Mouse (Mus musculus) adrenal gland, postnatal 14 days (tissue): Measurements from ENCODE around the gene Trmu. TPM values are rescaled to one million over a fixed set of nuclear protein-coding genes. Genes with fewer than 3 reads are reported as not detected.

Experiments used
- DNase-seq: peaks from one replicate; pipeline ENCODE4 v3.0.0; 2021; ENCODE audit warnings: mixed read lengths
- total RNA-seq: library from RNA; stranded (reverse); gene quantifications from 2 replicates; pipeline ENCODE4 v1.2.3, GENCODE M21; 2021

Gene Trmu
- total RNA-seq, 1 experiment from 2014 or later = 32.1 TPM

DNA sequence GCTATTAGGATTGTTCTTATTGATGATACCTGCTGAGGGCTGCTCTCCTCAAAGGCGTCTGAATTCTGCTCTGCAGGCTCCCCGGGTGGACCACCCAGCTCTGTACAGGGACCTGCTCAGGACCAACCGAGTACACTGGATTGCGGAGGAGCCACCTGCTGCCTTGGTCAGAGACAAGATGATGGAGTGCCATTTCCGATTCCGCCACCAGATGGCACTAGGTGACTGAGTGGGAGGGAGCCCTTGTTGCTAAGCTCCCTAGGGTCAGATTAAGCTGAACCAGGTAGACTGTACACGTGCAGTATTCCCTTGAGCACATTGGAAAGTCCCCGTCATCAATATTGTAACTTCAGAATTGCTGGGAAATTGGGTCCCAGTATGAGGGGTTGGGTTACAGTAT lies 17.2 kb downstream of the Trmu start:
- peak; percentile 88 for DNase-seq

DNA sequence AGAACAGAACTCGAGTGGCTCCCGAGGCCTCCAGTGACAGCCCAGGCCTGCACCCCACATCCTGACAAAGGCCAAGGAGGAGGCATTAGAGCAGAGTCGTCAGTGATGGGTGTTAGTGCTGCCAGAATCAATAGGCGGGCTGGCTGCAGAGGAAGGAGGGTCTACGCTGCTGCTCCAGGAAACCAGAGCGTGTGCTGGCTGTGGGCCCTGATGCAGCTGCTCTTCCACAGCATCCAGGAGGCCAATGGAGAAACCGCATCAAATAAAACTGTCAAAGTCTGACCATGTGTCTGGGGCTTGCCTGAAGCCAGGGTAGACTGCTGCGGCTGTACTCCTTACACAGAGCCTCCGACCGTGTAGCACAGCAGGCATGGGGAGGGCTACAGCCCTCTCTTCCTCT lies 18.0 kb downstream of the Trmu start:
- no peak for DNase-seq

DNA sequence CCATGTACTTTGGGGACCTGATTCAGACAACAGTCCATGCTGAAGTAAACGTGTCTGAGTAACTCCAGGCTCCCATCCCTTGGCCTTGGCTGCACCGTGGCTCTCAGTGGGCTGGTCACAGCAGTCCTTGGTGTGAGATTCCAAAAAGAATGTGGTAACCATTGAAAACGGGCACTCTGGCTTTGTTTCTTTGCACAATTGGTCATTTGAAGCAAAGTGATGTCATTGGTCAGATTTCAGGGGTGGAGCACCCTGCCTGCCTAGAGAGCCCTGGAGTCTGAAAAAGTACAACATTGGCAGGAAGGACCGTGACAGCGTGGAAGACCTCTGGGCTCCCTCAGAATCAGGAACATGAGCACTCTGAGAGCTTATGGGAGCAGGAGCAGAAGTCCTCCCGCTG lies 20.3 kb downstream of the Trmu start:
- DNase-seq = peak; percentile 58

DNA sequence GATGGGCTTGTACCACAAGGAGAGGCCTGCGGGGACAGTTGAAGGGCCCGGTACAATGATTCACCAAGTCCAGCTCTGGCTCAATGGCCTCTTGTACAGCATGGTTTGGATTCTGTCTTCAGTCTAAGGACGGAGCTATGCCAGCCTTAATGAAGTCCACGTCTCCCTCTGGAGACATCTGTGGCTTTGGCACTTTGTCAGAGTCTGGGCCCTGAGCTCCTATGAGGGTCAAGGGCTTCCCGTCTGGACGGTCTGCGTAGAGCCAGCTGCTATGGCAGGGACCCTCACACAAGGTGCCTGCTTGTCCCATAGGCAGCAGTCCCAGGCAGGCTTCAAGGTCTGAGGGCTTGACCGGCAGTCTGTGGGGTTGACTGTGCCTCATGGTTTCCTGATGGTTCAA lies 21.2 kb downstream of the Trmu start:
- DNase-seq = peak; percentile 54

DNA sequence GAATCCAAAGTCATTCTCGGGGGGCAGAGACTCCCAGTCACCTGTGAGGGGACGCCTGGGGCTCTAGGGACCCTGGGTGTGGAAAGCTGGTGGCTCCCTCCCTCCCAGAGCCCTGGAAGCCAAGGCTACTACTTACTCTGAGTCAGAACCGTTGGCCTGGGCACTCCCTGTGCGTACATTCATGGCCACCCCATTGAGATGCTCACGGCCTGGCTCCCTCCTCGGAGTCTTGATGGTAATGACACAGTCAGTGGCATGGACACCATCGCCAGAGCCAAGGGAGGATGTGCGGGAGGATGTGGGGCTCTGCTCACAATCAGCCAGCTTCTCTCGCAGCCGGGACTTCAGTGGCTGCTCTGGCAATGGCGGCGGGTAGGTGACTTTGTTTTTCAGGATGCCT lies 21.7 kb downstream of the Trmu start:
- peak; percentile 60 for DNase-seq

DNA sequence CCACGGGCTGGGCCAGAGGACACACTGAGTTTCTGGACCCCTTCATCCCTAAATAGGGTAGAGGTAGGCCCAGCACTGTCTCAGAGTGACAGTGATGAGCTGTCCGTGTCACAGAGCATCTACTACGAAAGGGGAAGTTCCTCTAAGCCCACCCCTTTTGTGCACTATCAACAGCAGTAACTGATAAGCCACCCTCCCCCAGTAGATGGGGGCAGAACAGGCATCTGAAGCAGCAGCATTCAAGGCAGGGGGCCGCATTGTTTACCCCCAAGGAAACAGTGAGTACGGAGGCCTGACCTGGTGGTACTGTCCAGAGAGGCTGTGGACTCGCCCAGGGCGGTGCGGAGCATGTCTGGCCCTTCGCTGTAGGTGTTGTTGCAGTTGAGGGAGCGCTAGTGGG lies 23.4 kb downstream of the Trmu start:
- DNase-seq = no peak

DNA sequence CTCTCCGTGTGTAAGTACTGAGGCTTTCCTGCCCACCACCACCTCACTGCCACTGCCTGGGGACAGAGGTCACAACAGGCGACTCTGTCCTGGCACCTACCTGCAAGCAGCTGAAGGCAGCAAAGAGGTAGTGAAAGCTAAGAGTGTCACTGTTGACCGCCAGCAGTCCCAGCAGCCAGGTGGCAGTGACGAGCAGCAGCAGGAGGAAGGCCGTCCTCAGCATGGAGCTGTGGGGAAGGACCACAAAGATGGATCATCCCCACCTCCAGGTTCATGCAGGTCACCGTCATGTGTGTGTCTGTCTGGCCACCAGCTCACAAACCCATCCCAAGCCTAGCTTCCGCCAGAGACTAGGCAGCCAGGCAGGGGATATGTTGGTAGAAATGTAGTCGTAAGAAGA lies 24.7 kb downstream of the Trmu start:
- DNase-seq = no peak

DNA sequence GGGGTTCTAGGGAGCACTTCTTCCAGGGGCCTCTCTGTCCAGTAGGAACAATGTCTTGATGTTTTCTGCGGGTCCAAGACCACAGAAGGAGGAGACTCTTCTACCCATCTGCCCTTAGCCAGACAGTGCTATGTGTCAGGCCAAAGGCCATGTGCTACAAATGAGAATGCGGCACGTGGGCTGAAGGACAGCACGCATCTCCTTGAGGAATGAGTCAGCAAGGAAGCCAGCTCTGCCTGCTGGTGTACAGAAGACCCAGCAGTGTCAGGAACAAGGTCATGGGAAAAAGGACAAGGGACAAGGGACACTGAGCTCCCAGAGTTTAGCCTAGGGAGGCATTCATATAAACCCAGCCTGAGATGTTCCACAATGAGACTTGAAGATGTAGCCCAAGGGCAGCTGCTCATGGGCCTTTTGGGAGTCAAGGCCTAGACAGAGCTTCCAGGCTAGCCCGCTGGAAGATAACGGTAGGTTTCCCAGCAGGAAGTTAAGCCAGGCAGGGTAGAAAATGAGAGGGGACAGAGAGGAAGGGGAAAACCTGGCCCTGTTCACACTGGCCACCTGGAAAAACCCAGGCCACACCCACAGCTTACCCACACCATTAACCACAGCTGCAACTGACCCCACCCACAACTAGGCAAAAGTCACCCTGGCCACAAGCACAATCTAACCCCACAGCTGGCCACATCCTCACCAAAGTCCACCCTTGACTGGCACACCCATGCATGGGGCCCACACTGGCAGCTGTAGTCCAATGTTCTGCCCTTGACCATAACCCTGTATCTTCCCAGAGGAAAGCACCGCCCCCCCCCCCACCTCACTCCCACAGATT lies 29.8 kb downstream of the Trmu start:
- peak; percentile 69 for DNase-seq

DNA sequence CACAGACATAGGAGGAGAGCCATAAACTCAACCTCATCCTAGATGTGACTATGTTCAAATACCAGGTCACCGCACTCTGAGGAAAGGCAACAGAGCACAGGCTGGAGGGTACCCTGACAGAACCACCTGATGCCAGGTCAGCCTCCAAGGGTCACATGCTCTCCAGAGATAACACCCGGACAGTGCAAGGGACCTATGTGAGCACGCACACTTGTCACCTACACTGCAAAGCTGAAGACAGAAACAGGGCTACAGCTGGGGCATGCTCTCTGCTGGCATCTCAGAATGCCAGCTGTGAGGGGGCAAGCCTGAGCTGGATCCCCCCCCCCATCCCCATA lies 30.3 kb downstream of the Trmu start:
- DNase-seq = no peak

DNA sequence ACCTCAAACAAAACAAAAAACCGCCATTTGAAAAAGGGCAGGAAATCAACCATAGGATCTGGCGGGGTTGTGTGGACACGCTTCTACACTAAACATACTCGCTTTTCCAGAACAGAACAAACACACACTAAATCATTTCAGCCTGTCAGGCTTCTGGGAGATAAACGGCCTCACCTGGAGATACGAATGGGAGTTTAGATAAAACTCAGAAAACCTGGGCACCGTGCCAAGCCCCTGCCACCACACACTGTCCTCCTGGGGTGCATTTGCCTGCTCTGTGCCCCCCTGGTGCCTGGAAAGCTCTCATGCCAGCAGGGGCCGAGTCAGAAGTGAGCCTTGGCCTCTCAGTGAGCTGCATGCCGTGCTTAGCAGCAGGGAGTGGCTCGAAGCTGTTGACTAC lies 30.8 kb downstream of the Trmu start:
- peak; percentile 55 for DNase-seq

DNA sequence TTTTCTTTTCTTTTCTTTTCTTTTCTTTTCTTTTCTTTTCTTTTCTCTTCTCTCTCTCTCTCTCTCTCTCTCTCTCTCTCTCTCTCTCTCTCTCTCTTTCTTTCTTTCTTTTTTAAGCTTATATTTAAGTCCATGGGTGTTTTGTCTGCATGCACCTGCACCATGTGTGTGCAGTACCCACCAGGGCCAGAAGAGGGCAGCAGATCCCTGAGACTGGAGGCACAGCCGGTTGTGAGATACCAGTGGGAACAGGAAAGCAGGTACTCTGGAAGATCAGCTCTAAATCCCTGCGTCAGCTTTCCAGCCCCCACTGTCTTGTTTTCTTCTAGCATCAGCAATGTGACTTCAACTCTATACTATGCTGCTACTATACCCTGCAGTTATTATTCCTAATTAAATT lies 34.5 kb downstream of the Trmu start:
- DNase-seq = peak; percentile 87

DNA sequence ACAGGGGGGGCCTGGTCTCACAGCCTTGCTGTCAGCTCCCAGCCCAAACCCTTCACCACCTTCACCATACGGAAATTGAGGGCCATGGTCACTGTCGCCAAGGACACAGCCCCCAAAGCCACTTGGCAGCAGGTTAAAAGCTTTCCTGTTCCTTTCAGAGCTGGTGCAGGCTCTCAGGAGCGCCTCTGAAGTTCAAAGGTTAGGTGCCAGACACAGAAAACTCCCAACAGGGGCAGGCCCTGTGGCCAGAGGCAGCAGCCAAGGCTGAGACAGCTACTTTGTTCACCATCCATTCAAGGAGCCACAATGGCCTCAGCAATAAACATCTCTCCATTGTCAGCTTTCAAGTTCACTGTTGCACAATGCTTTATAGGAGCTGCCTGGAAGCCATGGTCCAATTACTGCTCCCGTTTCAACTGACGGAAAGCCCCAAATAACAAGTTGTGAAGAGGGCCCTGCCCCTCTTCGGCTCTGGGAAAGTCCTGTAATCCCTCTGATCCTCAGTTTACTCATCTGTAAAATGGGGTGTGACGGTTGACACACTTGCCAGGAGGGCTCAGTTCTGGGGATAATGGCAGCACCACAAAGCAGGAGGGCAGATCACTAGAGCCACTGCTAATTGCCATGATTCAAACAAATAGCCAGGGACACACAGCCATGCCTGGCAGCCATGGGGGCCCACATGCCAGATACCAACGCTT lies 40.2 kb downstream of the Trmu start:
- peak; percentile 40 for DNase-seq

DNA sequence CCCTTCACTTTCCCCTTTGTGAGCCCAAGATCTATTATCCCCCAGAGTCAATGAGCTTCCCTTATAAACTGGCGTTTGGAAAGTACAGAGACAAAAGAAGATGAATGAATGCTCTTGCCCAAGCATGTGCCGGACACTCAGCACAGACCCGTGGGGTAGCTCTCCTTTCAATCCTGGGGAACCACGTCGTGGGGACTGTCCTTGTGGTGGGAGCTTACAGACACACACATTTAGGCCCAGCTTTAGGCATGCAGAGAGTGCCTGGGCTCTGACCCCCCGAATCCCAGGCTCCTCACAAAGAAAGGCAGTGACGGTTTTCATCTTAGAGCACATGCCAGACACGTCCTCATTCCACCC lies 40.8 kb downstream of the Trmu start:
- DNase-seq = no peak

DNA sequence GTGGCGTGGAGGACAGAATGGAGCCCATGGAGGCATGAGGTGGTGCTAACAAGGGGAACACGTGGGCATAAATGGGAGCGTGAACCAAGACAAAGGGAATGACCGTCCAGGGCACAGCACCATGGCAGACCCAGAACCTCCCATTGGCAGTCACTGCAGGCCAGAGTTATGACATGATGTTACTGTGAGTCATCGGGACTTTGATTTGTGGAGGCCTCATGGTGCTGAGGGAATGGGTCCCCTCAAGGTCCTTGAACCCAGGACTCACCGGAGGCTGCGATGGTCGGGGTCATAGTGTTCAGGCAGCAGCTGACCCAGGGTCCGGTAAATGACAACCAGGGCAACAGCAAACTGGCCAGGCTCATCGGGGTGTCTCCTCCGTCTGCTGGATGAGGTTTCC lies 42.7 kb downstream of the Trmu start:
- DNase-seq = peak; percentile 46

DNA sequence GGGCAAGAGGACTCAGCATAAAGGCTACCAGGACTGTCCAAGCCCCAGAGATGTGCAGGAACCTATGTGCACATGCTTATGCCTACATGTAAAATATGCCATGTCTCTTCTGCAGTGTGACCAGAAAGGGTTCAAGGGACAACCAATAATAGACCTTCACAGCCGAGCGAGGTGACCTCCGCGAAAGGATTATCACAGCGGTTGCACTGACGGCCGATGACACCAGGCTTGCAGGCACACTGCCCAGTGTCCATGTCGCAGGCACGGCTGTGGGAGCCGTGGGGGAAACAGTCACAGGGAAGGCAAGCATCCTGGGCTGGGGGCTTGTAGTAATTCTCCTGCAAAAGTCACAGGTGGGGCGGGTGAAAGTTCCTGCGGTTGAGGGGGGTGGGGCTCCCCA lies 49.0 kb downstream of the Trmu start:
- DNase-seq = peak; percentile 67

DNA sequence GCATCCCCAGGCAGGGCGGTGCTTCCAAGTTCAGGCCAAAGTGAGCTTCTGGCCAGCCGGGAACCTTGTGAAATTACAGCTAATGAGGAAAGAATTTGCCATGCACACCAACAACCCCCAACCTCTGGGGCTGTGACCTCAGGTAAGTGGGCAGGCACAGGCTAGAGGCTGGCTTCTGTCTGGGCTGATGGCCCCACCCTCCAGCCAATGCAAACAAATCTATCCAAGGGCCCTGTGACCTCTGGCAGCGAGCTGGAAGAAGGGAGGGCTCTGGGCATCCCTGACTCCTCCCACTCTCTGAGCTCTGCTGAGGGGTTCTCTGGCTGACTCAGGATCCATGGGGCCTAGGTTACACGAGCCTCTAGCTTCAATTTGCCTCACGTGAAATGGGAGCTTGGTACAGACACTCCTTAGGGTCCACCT lies 56.5 kb downstream of the Trmu start:
- DNase-seq = peak; percentile 54

Other genes starting within 250 kb of the Trmu start
- 63.3 and 84.9 TPM in 2 replicates for gene Ppara, start 144.3 kb upstream of the Trmu start, total RNA-seq
- 17.9 and 20.2 TPM in 2 replicates for gene Cdpf1, start 67.6 kb upstream of the Trmu start, total RNA-seq
- gene Pkdrej, start 57.6 kb upstream of the Trmu start, total RNA-seq = 0.15 and 0.34 TPM in 2 replicates
- 21.0 and 28.2 TPM in 2 replicates for gene Ttc38, start 47.0 kb upstream of the Trmu start, total RNA-seq
- 4.4 and 4.6 TPM in 2 replicates for gene Gtse1, start 19.6 kb upstream of the Trmu start, total RNA-seq
- 4.5 and 4.6 TPM in 2 replicates for gene Celsr1, start 154.5 kb downstream of the Trmu start, total RNA-seq
- gene Gramd4, start 178.4 kb downstream of the Trmu start, total RNA-seq = 16.1 and 17.5 TPM in 2 replicates